Mouse (Mus musculus) olfactory bulb, adult 2 months (tissue): Measurements from ENCODE around the gene Nans.

Source experiments
- CTCF ChIP-seq: fragments of 200-500 bp; IDR thresholded peaks from 2 replicates; pipeline ENCODE4 v1.5.1; 2012; ENCODE audit warnings: low read depth, mild to moderate bottlenecking, low read length, moderate library complexity; ENCODE audit not compliant: insufficient read depth
- POLR2A ChIP-seq: fragments of 200-500 bp; IDR thresholded peaks from 2 replicates; pipeline ENCODE4 v1.6.1; 2012; ENCODE audit warnings: mild to moderate bottlenecking, low read depth, low read length, moderate library complexity; ENCODE audit not compliant: insufficient read depth

- TF ChIP-seq CTCF = no peak
- TF ChIP-seq POLR2A = no peak
Observed at GRCm38 (mm10) chr4:46479081-46479480, 10.0 kb upstream of the Nans start.
